Mouse (Mus musculus): ENCODE results near the gene Cblb. TPM values are rescaled to one million over a fixed set of nuclear protein-coding genes. Genes with fewer than 3 reads are reported as not detected.
A peak's percentile ranks its signal among the peaks of the same experiment; 100 is the strongest.

Gene Cblb
- total and polyA plus RNA-seq, 2 experiments from 2014 or later = 3.4 to 10.4 TPM

DNA sequence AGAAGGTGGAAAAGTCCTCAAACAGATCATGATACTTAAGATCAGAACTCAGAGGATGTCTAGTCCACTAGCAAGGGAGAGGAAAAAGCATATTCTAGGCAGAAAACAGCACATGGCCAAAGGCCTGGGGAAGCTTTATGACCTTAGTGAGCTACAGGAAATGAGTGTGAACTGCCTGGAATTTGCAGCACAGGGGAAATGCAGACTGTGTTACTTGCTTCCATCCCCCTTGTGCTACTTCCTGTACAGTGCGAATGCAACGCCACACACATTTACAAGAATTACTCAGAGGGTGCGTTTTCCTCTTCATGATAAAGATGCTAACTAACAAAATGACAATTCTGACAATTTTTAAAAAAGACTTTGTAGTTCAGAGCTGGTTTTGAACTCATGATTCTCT lies 41.8 kb upstream of the Cblb start:
- peaks cover 15% of the 10 kb centered on the region; the same call in 1 of the 2 replicates for H3K4me1 ChIP-seq (ENCODE audit: control insufficient read depth, insufficient read depth)
- H3K9me3 ChIP-seq (replicated peaks; ENCODE audit: control insufficient read depth, low read length) = no peaks in the 10 kb centered on the region
- H3K36me3 ChIP-seq (replicated peaks; ENCODE audit: control insufficient read depth, insufficient read depth, low read length) = no peaks in the 10 kb centered on the region
- H3K9ac ChIP-seq (replicated peaks; ENCODE audit: low read depth, low read length) = no peak overlapping the region
- H3K4me3 ChIP-seq (ENCODE audit: low read depth, low read length) = no peak overlapping the region
- TF ChIP-seq EP300 (IDR thresholded peaks at IDR 0.05; ENCODE audit: low read depth) = no peak
- no peak for TF ChIP-seq CTCF (IDR thresholded peaks at IDR 0.05; ENCODE audit: low read depth)
- DNase-seq (ENCODE audit: low spot score) (no peak), ATAC-seq (ENCODE audit: insufficient read depth, low read depth) (no peak)
- 52% methylated on average over 3 of the region's 3 CpGs for WGBS
- no peak overlapping the region for H3K27ac ChIP-seq (ENCODE audit: low read depth)
- H3K27me3 ChIP-seq (ENCODE audit: control insufficient read depth, insufficient read depth, low read length) = no peaks in the 10 kb centered on the region
- no peak overlapping the region for H3K4me2 ChIP-seq (ENCODE audit: low read depth, low read length)

- no peaks in the 10 kb centered on the region for H3K4me1 ChIP-seq (ENCODE audit: control insufficient read depth, insufficient read depth)
- H3K36me3 ChIP-seq (replicated peaks; ENCODE audit: control insufficient read depth, insufficient read depth, low read length) = no peaks in the 10 kb centered on the region
- H3K27me3 ChIP-seq (ENCODE audit: control insufficient read depth, insufficient read depth, low read length) = no peaks in the 10 kb centered on the region
- TF ChIP-seq CTCF (IDR thresholded peaks at IDR 0.05; ENCODE audit: low read depth) (no peak), EP300 (IDR thresholded peaks at IDR 0.05; ENCODE audit: low read depth) (no peak)
- no peaks in the 10 kb centered on the region for H3K9me3 ChIP-seq (replicated peaks; ENCODE audit: control insufficient read depth, low read length)
- no peak overlapping the region for H3K4me3 ChIP-seq (ENCODE audit: low read depth, low read length)
- no peak for DNase-seq (ENCODE audit: low spot score)
- no peak overlapping the region for H3K9ac ChIP-seq (replicated peaks; ENCODE audit: low read depth, low read length)
- H3K4me2 ChIP-seq (ENCODE audit: low read depth, low read length) = no peak overlapping the region
- 87% methylated on average over 3 of the region's 3 CpGs for WGBS
- H3K27ac ChIP-seq (ENCODE audit: low read depth) = no peak overlapping the region
- no peak for ATAC-seq (ENCODE audit: insufficient read depth, low read depth)
Observed at GRCm38 (mm10) chr16:52000043-52000442, 31.0 kb upstream of the Cblb start.

- Histone ChIP-seq H3K4me3 (ENCODE audit: low read depth, low read length) (no peak overlapping the region), H3K9me3 (replicated peaks; ENCODE audit: control insufficient read depth, low read length) (no peaks in the 10 kb centered on the region), H3K9ac (replicated peaks; ENCODE audit: low read depth, low read length) (no peak overlapping the region), H3K27ac (ENCODE audit: low read depth) (no peak overlapping the region), H3K27me3 (ENCODE audit: control insufficient read depth, insufficient read depth, low read length) (no peaks in the 10 kb centered on the region), H3K4me2 (ENCODE audit: low read depth, low read length) (no peak overlapping the region), H3K4me1 (ENCODE audit: control insufficient read depth, insufficient read depth) (no peaks in the 10 kb centered on the region), H3K36me3 (replicated peaks; ENCODE audit: control insufficient read depth, insufficient read depth, low read length) (no peaks in the 10 kb centered on the region)
- TF ChIP-seq CTCF (IDR thresholded peaks at IDR 0.05; ENCODE audit: low read depth) (no peak), EP300 (IDR thresholded peaks at IDR 0.05; ENCODE audit: low read depth) (no peak)
- no peak for ATAC-seq (ENCODE audit: insufficient read depth, low read depth)
- DNase-seq (ENCODE audit: low spot score) = no peak
Observed at GRCm38 (mm10) chr16:52000801-52001200, 30.2 kb upstream of the Cblb start.

DNA sequence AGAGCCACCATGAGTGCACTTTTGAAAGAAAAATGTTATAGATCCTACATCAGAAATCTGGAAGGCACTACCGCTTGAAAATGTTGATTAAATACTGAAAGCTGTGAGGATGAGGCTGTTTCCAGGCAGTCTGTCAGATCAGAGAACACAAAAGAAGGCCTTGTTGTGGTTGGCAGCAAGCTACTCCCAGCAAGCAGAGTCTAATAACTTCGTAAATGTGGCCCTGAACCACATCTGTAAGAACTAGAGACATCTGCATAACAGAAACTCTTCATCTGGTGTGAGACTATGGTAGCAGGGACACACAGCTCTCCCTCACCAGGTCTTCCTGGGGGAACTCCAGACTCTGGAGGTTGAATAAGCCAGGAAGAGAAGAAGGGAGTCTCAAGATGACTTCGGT lies 24.0 kb upstream of the Cblb start:
- no peaks in the 10 kb centered on the region for H3K27me3 ChIP-seq (ENCODE audit: control insufficient read depth, insufficient read depth, low read length)
- no peaks in the 10 kb centered on the region for H3K9me3 ChIP-seq (replicated peaks; ENCODE audit: control insufficient read depth, low read length)
- H3K9ac ChIP-seq (replicated peaks; ENCODE audit: low read depth, low read length) = no peak overlapping the region
- H3K27ac ChIP-seq (ENCODE audit: low read depth) = no peak overlapping the region
- no peak overlapping the region for H3K4me2 ChIP-seq (ENCODE audit: low read depth, low read length)
- DNase-seq (ENCODE audit: low spot score) (no peak), ATAC-seq (ENCODE audit: insufficient read depth, low read depth) (no peak)
- 78% methylated on average over 3 of the region's 3 CpGs for WGBS
- no peak overlapping the region for H3K4me3 ChIP-seq (ENCODE audit: low read depth, low read length)
- TF ChIP-seq EP300 (IDR thresholded peaks at IDR 0.05; ENCODE audit: low read depth) (no peak), CTCF (IDR thresholded peaks at IDR 0.05; ENCODE audit: low read depth) (no peak)
- H3K4me1 ChIP-seq (ENCODE audit: control insufficient read depth, insufficient read depth) = peaks cover 12% of the 10 kb centered on the region; the same call in 1 of the 2 replicates
- no peaks in the 10 kb centered on the region for H3K36me3 ChIP-seq (replicated peaks; ENCODE audit: control insufficient read depth, insufficient read depth, low read length)

DNA sequence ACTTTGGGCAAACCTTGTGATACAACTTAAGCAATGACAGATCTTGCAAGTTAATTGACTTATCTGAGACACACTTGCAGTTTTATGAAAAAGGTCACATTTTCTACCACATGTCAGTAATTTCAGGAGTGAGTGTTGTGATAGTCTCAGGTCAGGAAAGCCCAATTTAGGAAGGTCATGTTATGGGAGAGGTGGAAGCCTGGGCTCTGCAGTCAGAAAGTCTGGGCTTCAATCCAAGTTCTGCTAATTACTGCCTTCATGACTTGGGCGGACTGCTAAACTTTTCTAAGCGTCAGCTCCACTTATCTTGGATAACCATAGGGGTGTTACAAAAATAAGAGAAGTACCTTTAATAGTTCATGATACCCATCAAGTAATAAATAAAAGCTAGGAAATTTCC lies 22.6 kb upstream of the Cblb start:
- Histone ChIP-seq H3K27ac (ENCODE audit: low read depth) (peak overlapping the region; percentile 23), H3K4me3 (ENCODE audit: low read depth, low read length) (no peak overlapping the region), H3K36me3 (replicated peaks; ENCODE audit: control insufficient read depth, insufficient read depth, low read length) (no peaks in the 10 kb centered on the region), H3K9me3 (replicated peaks; ENCODE audit: control insufficient read depth, low read length) (no peaks in the 10 kb centered on the region), H3K4me1 (ENCODE audit: control insufficient read depth, insufficient read depth) (peaks cover 12% of the 10 kb centered on the region; the same call in 1 of the 2 replicates), H3K4me2 (ENCODE audit: low read depth, low read length) (no peak overlapping the region), H3K9ac (replicated peaks; ENCODE audit: low read depth, low read length) (no peak overlapping the region), H3K27me3 (ENCODE audit: control insufficient read depth, insufficient read depth, low read length) (no peaks in the 10 kb centered on the region)
- no peak for TF ChIP-seq EP300 (IDR thresholded peaks at IDR 0.05; ENCODE audit: low read depth)
- TF ChIP-seq CTCF (IDR thresholded peaks at IDR 0.05; ENCODE audit: low read depth) = no peak
- peak; percentile 57; the same call in 1 of the 2 replicates for ATAC-seq (ENCODE audit: insufficient read depth, low read depth)
- WGBS = 5% methylated on average over 2 of the region's 2 CpGs
- peak; percentile 66 for DNase-seq (ENCODE audit: low spot score)

- peaks cover 12% of the 10 kb centered on the region; the same call in 1 of the 2 replicates for H3K4me1 ChIP-seq (ENCODE audit: control insufficient read depth, insufficient read depth)
- H3K27me3 ChIP-seq (ENCODE audit: control insufficient read depth, insufficient read depth, low read length) = no peaks in the 10 kb centered on the region
- H3K4me3 ChIP-seq (ENCODE audit: low read depth, low read length) = no peak overlapping the region
- ATAC-seq (ENCODE audit: insufficient read depth, low read depth) (no peak), DNase-seq (ENCODE audit: low spot score) (no peak)
- no peaks in the 10 kb centered on the region for H3K9me3 ChIP-seq (replicated peaks; ENCODE audit: control insufficient read depth, low read length)
- H3K4me2 ChIP-seq (ENCODE audit: low read depth, low read length) = no peak overlapping the region
- no peak overlapping the region for H3K27ac ChIP-seq (ENCODE audit: low read depth)
- H3K36me3 ChIP-seq (replicated peaks; ENCODE audit: control insufficient read depth, insufficient read depth, low read length) = no peaks in the 10 kb centered on the region
- no peak overlapping the region for H3K9ac ChIP-seq (replicated peaks; ENCODE audit: low read depth, low read length)
- TF ChIP-seq CTCF (IDR thresholded peaks at IDR 0.05; ENCODE audit: low read depth) = no peak
- no peak for TF ChIP-seq EP300 (IDR thresholded peaks at IDR 0.05; ENCODE audit: low read depth)
- WGBS = 86% methylated on average over 6 of the region's 6 CpGs
Observed at GRCm38 (mm10) chr16:52009421-52009820, 21.6 kb upstream of the Cblb start.
